Mouse (Mus musculus) splenic B cell, adult 2 months (primary cell): ENCODE data around the gene Pla2g2f.

ENCODE experiments used
- DNase-seq: peaks from one replicate; pipeline ENCODE4 v3.0.0-alpha.2; 2011; ENCODE audit warnings: low read depth, low spot score
- H3K27me3 ChIP-seq: 2 replicates; pipeline ENCODE4 v1.6.1; 2012; ENCODE audit warnings: mild to moderate bottlenecking, low read length, moderate library complexity, mixed read lengths; ENCODE audit not compliant: control insufficient read depth, poor library complexity, insufficient read depth, severe bottlenecking
- H3K36me3 ChIP-seq: 2 replicates; pipeline ENCODE4 v1.6.1; 2012; ENCODE audit warnings: mild to moderate bottlenecking, low read length, moderate library complexity, mixed read lengths; ENCODE audit not compliant: control insufficient read depth, poor library complexity, insufficient read depth, severe bottlenecking

Gene Pla2g2f

GRCm38 (mm10) chr4:138757416-138757815 is at the start of gene Pla2g2f:
Gene Pla2g2f (minus strand): TSS chr4:138757626.
- no peak for DNase-seq
- Histone ChIP-seq H3K27me3 (no peaks in the 10 kb centered on the region), H3K36me3 (no peaks in the 10 kb centered on the region)

DNA sequence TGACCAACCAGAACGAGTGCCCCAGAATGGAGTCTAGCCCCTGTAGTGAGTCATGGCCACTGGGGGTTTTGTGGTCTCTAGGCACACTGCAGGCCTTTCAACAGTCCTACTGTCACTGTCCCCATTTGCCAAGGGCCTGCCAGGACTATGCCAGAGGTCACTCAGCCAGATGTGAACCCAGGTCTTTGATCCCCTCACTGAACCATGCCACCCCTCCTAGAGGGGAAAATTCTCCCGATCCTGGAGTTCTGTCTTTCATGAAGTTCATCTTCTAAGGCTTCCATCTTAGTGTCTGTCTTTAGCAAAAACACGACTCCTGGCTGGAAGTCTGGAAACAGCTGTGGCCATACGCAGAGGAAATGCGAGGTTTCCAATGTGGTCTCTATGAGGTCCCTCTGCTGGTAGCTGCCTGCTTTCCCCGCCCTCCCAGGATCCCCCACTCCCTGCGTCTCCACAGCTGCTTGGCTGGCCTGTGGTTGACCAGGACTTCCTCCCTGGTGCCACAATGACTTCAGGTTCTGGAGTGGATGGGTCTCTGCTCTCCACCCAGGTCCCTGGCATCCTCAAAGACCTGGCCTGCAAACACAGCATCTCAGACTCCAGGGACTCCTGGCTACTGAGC is 49.6 kb upstream of the Pla2g2f start:
- H3K36me3 ChIP-seq = no peaks in the 10 kb centered on the region
- DNase-seq = no peak

DNA sequence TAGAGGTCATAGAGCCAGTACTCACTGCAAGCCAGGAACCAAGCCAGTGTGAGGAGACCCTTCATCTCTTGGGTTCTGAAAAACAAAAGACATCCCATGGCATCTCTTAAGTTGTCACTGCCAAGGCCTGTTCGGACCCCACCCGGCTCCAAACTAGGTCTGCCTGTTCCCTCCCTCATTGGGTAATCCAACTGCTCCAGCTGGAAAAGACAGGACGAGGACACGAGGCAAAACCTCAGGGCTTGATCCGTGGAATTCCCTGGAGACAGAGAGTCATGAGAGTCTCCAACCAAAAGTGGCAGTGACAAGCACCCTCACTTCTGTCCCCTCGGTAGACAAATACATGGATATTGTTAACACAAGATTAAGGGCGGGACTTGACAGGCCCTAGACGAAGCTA is 48.7 kb upstream of the Pla2g2f start:
- no peak for DNase-seq
- no peaks in the 10 kb centered on the region for H3K27me3 ChIP-seq

More for the DNA sequence above, 49.6 kb upstream of the Pla2g2f start:
- H3K27me3 ChIP-seq = no peaks in the 10 kb centered on the region

GRCm38 (mm10) chr4:138805248-138805647 is 47.8 kb upstream of the Pla2g2f start:
- DNase-seq = no peak
- no peaks in the 10 kb centered on the region for H3K27me3 ChIP-seq
- no peaks in the 10 kb centered on the region for H3K36me3 ChIP-seq

More for the DNA sequence above, 48.7 kb upstream of the Pla2g2f start:
- no peaks in the 10 kb centered on the region for H3K36me3 ChIP-seq

- no peak for DNase-seq
- no peaks in the 10 kb centered on the region for H3K27me3 ChIP-seq
- H3K36me3 ChIP-seq = no peaks in the 10 kb centered on the region
Measured at GRCm38 (mm10) chr4:138802917-138803316, 45.5 kb upstream of the Pla2g2f start.

- no peak for DNase-seq
- no peaks in the 10 kb centered on the region for H3K27me3 ChIP-seq
- no peaks in the 10 kb centered on the region for H3K36me3 ChIP-seq
Measured at GRCm38 (mm10) chr4:138801631-138802030, 44.2 kb upstream of the Pla2g2f start.

GRCm38 (mm10) chr4:138800134-138800744 is 42.8 kb upstream of the Pla2g2f start:
- H3K36me3 ChIP-seq = no peaks in the 10 kb centered on the region
- DNase-seq = no peak
- H3K27me3 ChIP-seq = no peaks in the 10 kb centered on the region

GRCm38 (mm10) chr4:138797217-138797570 is 39.8 kb upstream of the Pla2g2f start:
- DNase-seq = no peak
- no peaks in the 10 kb centered on the region for H3K36me3 ChIP-seq
- H3K27me3 ChIP-seq = no peaks in the 10 kb centered on the region

- Histone ChIP-seq H3K36me3 (no peaks in the 10 kb centered on the region), H3K27me3 (no peaks in the 10 kb centered on the region)
- DNase-seq = no peak
Measured at GRCm38 (mm10) chr4:138796513-138797216, 39.2 kb upstream of the Pla2g2f start.

DNA sequence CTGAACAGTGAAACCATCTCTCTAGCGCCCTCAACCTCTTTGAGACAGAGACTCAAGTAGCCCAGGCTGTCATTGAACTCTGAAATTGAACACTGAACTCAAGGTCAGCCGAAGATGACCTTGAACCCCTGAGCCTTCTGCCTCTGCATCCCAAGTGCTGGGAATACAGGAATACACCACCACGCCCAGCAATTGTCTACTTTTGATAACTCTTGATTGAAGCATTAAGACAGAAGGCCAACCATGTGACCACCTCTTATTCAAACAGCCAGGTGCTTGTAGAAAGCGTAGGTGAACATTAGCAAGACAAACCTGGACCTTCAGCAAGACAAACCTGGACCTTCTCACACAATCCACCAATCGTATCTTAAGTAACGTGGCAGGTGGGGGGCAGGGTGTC is 36.9 kb upstream of the Pla2g2f start:
- Histone ChIP-seq H3K27me3 (no peaks in the 10 kb centered on the region), H3K36me3 (no peaks in the 10 kb centered on the region)
- no peak for DNase-seq

DNA sequence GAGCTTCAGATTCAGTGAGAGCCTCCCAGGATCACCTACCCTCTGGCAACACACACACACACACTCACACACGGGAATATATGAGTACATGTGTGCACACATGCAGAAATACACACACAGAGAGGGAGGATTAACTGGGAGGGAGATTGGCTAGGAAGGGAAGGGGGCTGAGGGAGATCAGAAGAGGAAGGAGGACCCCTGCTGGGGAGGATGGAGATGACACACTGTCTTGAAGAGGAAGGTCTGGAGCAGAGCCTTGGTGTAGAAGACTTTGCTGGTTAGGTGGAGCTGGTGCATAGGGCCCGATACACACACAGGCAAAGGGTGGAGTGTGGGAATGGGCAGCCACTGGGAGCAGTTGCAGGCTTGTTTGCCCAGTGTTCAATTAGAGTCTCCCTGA is 35.9 kb upstream of the Pla2g2f start:
- DNase-seq = no peak
- no peaks in the 10 kb centered on the region for H3K27me3 ChIP-seq
- no peaks in the 10 kb centered on the region for H3K36me3 ChIP-seq

- H3K27me3 ChIP-seq = no peaks in the 10 kb centered on the region
- no peak for DNase-seq
Measured at GRCm38 (mm10) chr4:138792599-138792998, 35.2 kb upstream of the Pla2g2f start.

GRCm38 (mm10) chr4:138791452-138791851 is 34.0 kb upstream of the Pla2g2f start:
- no peaks in the 10 kb centered on the region for H3K36me3 ChIP-seq
- no peaks in the 10 kb centered on the region; the same call in 1 of the 2 replicates for H3K27me3 ChIP-seq
- no peak for DNase-seq

More at GRCm38 (mm10) chr4:138792599-138792998, 35.2 kb upstream of the Pla2g2f start:
- no peaks in the 10 kb centered on the region for H3K36me3 ChIP-seq

GRCm38 (mm10) chr4:138788381-138788780 is 31.0 kb upstream of the Pla2g2f start:
- no peaks in the 10 kb centered on the region for H3K36me3 ChIP-seq
- no peak for DNase-seq
- H3K27me3 ChIP-seq = no peaks in the 10 kb centered on the region; the same call in 1 of the 2 replicates

GRCm38 (mm10) chr4:138786141-138786540 is 28.7 kb upstream of the Pla2g2f start:
- H3K27me3 ChIP-seq = no peaks in the 10 kb centered on the region; the same call in 1 of the 2 replicates
- no peak for DNase-seq

More at GRCm38 (mm10) chr4:138786141-138786540, 28.7 kb upstream of the Pla2g2f start:
- no peaks in the 10 kb centered on the region for H3K36me3 ChIP-seq
